Comparison of ENCODE assay signal across 8 mouse cellular contexts in genomic region chr2:30743976-30744620, GRCm38 (mm10). TPM values are rescaled to one million over a fixed set of nuclear protein-coding genes. Genes with fewer than 3 reads are reported as not detected.
DNase-seq lines count a peak whose midpoint lies in the region; ATAC-seq and TF ChIP-seq lines count a peak whose summit lies in the region.

No protein-coding gene starts in this region.

- H3K9ac ChIP-seq in forebrain, embryonic 13.5 days: peak overlapping the region; percentile 61
- peak overlapping the region; percentile 59 for H3K9ac ChIP-seq in hindbrain, embryonic 11.5 days (ENCODE audit: low read depth, low read length)
- H3K9ac ChIP-seq in limb, embryonic 12.5 days (replicated peaks): no peak overlapping the region; the same call in 1 of the 2 replicates

- no peaks in the 10 kb centered on the region for H3K27me3 ChIP-seq in forebrain, embryonic 13.5 days
- no peaks in the 10 kb centered on the region for H3K27me3 ChIP-seq in hindbrain, embryonic 11.5 days (ENCODE audit: control insufficient read depth, insufficient read depth, low read length)
- no peaks in the 10 kb centered on the region for H3K27me3 ChIP-seq in limb, embryonic 12.5 days

- H3K27ac ChIP-seq in forebrain, embryonic 13.5 days: peak overlapping the region; percentile 96
- H3K27ac ChIP-seq in hindbrain, embryonic 11.5 days (ENCODE audit: low read depth, low read length): peak overlapping the region; percentile 87
- H3K27ac ChIP-seq in limb, embryonic 12.5 days: peak overlapping the region; percentile 96
- H3K27ac ChIP-seq in olfactory bulb, adult 2 months (ENCODE audit: insufficient read depth, low read depth, low read length): 0 out of 2 replicates have a peak overlapping the region, but pooled peaks have one; percentile 12

- DNase-seq in testis, postnatal 10 days (ENCODE audit: low spot score): peak; percentile 70
- DNase-seq in testis, postnatal 14 days (ENCODE audit: low spot score): no peak
- DNase-seq in hindbrain, embryonic 11.5 days (ENCODE audit: low spot score): peak; percentile 83
- no peak for DNase-seq in thymus, postnatal 10 days (ENCODE audit: low spot score in 2 of 2)
- no peak for DNase-seq in left cerebral cortex, adult 18-20 months (ENCODE audit: low spot score in 2 of 2)

- peak overlapping the region; percentile 33 for H3K4me2 ChIP-seq in forebrain, embryonic 13.5 days
- H3K4me2 ChIP-seq in hindbrain, embryonic 11.5 days (replicated peaks; ENCODE audit: low read depth, low read length): 0 out of 2 replicates have a peak overlapping the region, but pooled peaks have one; percentile 6
- H3K4me2 ChIP-seq in limb, embryonic 12.5 days: peak overlapping the region; percentile 42

- ATAC-seq in forebrain, embryonic 13.5 days: peak; percentile 78
- peak; percentile 72 for ATAC-seq in hindbrain, embryonic 11.5 days (ENCODE audit: low FRiP score)
- peak; percentile 79 for ATAC-seq in limb, embryonic 12.5 days (ENCODE audit: insufficient number of reproducible peaks, insufficient read depth, low FRiP score, low TSS enrichment, low read depth)

- 1% methylated on average over 15 of the region's 15 CpGs for WGBS in forebrain, embryonic 13.5 days
- whole genome bisulfite sequencing in hindbrain, embryonic 11.5 days: 3% methylated on average over 15 of the region's 15 CpGs
- WGBS in limb, embryonic 12.5 days: 4% methylated on average over 15 of the region's 15 CpGs
- 13% methylated on average over 15 of the region's 15 CpGs for WGBS in olfactory bulb, adult 2 months

- no peak for TF ChIP-seq POLR2A in olfactory bulb, adult 2 months (IDR thresholded peaks at IDR 0.05; ENCODE audit: insufficient read depth, low read depth, low read length)

- no peaks in the 10 kb centered on the region for H3K36me3 ChIP-seq in forebrain, embryonic 13.5 days (ENCODE audit: poor library complexity, severe bottlenecking)
- H3K36me3 ChIP-seq in hindbrain, embryonic 11.5 days (ENCODE audit: control insufficient read depth, insufficient read depth, low read length): no peaks in the 10 kb centered on the region
- H3K36me3 ChIP-seq in limb, embryonic 12.5 days: no peaks in the 10 kb centered on the region

- no peak overlapping the region for H3K4me3 ChIP-seq in forebrain, embryonic 13.5 days
- no peak overlapping the region for H3K4me3 ChIP-seq in hindbrain, embryonic 11.5 days (ENCODE audit: low read depth, low read length)
- 0 out of 2 replicates have a peak overlapping the region, but pooled peaks have one; percentile 13 for H3K4me3 ChIP-seq in limb, embryonic 12.5 days (replicated peaks)
- H3K4me3 ChIP-seq in olfactory bulb, adult 2 months (ENCODE audit: insufficient read depth, low read depth, low read length): no peak overlapping the region

- H3K4me1 ChIP-seq in forebrain, embryonic 13.5 days: peaks cover 25% of the 10 kb centered on the region
- H3K4me1 ChIP-seq in hindbrain, embryonic 11.5 days (replicated peaks; ENCODE audit: control insufficient read depth, insufficient read depth, low read length): peaks cover 14% of the 10 kb centered on the region
- H3K4me1 ChIP-seq in limb, embryonic 12.5 days (replicated peaks): peaks cover 20% of the 10 kb centered on the region
- H3K4me1 ChIP-seq in olfactory bulb, adult 2 months (ENCODE audit: control insufficient read depth, insufficient read depth, low read length): peaks cover 13% of the 10 kb centered on the region

- TF ChIP-seq CTCF in olfactory bulb, adult 2 months (IDR thresholded peaks at IDR 0.05; ENCODE audit: insufficient read depth, low read depth, low read length): no peak

- H3K9me3 ChIP-seq in forebrain, embryonic 13.5 days (replicated peaks): 0 out of 2 replicates have a peak, but pooled peaks cover 5% of the 10 kb centered on the region
- no peaks in the 10 kb centered on the region for H3K9me3 ChIP-seq in hindbrain, embryonic 11.5 days (ENCODE audit: control insufficient read depth, low read length)
- H3K9me3 ChIP-seq in limb, embryonic 12.5 days: peaks cover 8% of the 10 kb centered on the region

RNA-seq across cellular contexts. Expression of gene 1700001O22Rik, which starts 59.4 kb away (rescaled TPM):
- 3.8 and 4.5 TPM in 2 replicates for polyA plus RNA-seq in forebrain, embryonic 13.5 days (2015; fragmentation: Nextera tagmentation; extraction: Ambion mirVana)
- 2.7 and 4.0 TPM in 2 replicates for polyA plus RNA-seq in hindbrain, embryonic 11.5 days (2014; fragmentation: Nextera tagmentation; extraction: Ambion mirVana)
- 3.1 and 5.4 TPM in 2 replicates for polyA plus RNA-seq in limb, embryonic 12.5 days (2016; fragmentation: Nextera tagmentation; extraction: Ambion mirVana)
- not detected in 2 replicates for polyA plus RNA-seq in olfactory bulb, adult 2 months (2012; ENCODE audit: insufficient read depth, insufficient read length, low replicate concordance, missing spikeins)
- total RNA-seq in left cerebral cortex, adult 18-20 months (2021): 1 to 10 TPM; 8.2 to 8.4 TPM

Comparison
In these comparisons a context has a peak if more than half of its experiments do, and no peak if none do; other contexts are left out.
1. DNase-seq: peak in testis, postnatal 10 days (single experiment) and hindbrain, embryonic 11.5 days (single experiment); none in testis, postnatal 14 days (single experiment), thymus, postnatal 10 days (0 of 2) and left cerebral cortex, adult 18-20 months (0 of 2).
2. H3K27ac ChIP-seq: peak in every context shown above with its lines; median percentile 96 in forebrain, embryonic 13.5 days; 96 in limb, embryonic 12.5 days; 87 in hindbrain, embryonic 11.5 days; 12 in olfactory bulb, adult 2 months.
3. Peak in every context shown above with its lines, with median percentiles within 50 percentile points of each other: ATAC-seq and H3K4me2 ChIP-seq.